In genomic region chr14:80536044-80536745, GRCm38 (mm10) we compare ENCODE assay signal across 13 mouse cellular contexts.
DNase-seq lines count a peak whose midpoint lies in the region; ATAC-seq and TF ChIP-seq lines count a peak whose summit lies in the region.
"Had no signal": no experiment of that assay in that cellular context is flagged by ENCODE, and none has a peak within 500 bp of the region (broad histone marks: within the 10 kb centered on the region; RNA-seq: fewer than 3 reads in every experiment).

No protein-coding gene starts in this region.

- no peaks in the 10 kb centered on the region for H3K4me1 ChIP-seq in kidney, postnatal 0 days (replicated peaks; ENCODE audit: insufficient read depth, low read length)
- H3K4me1 ChIP-seq in midbrain, embryonic 14.5 days (ENCODE audit: control insufficient read depth, insufficient read depth, low read length) = no peaks in the 10 kb centered on the region
- H3K4me1 ChIP-seq in midbrain, postnatal 0 days (ENCODE audit: insufficient read depth, low read length) = no peaks in the 10 kb centered on the region
- no peaks in the 10 kb centered on the region for H3K4me1 ChIP-seq in heart, adult 2 months (ENCODE audit: control insufficient read depth, insufficient read depth, low read length)
- H3K4me1 ChIP-seq: limb, embryonic 12.5 days; lung, embryonic 15.5 days had no signal

- no peak overlapping the region for H3K4me3 ChIP-seq in kidney, postnatal 0 days (replicated peaks; ENCODE audit: low read depth, low read length)
- H3K4me3 ChIP-seq in midbrain, embryonic 14.5 days (replicated peaks; ENCODE audit: low read depth, low read length) = no peak overlapping the region
- no peak overlapping the region for H3K4me3 ChIP-seq in midbrain, postnatal 0 days (ENCODE audit: low read depth, low read length)
- no peak overlapping the region for H3K4me3 ChIP-seq in heart, adult 2 months
- H3K4me3 ChIP-seq: limb, embryonic 12.5 days; lung, embryonic 15.5 days had no signal

- intact Hi-C loops in heart, adult 2 months (cut with DNase I) = no loop called here

- H3K36me3 ChIP-seq in kidney, postnatal 0 days (ENCODE audit: insufficient read depth, low read length) = no peaks in the 10 kb centered on the region
- H3K36me3 ChIP-seq in midbrain, embryonic 14.5 days (ENCODE audit: control insufficient read depth, insufficient read depth, low read length) = no peaks in the 10 kb centered on the region
- H3K36me3 ChIP-seq in midbrain, postnatal 0 days (ENCODE audit: insufficient read depth, low read length) = no peaks in the 10 kb centered on the region
- no peaks in the 10 kb centered on the region for H3K36me3 ChIP-seq in heart, adult 2 months (ENCODE audit: control insufficient read depth, insufficient read depth, low read length)
- H3K36me3 ChIP-seq: limb, embryonic 12.5 days; lung, embryonic 15.5 days had no signal

- H3K4me2 ChIP-seq in kidney, postnatal 0 days (ENCODE audit: low read length) = no peak overlapping the region
- H3K4me2 ChIP-seq in midbrain, embryonic 14.5 days (ENCODE audit: low read length) = no peak overlapping the region
- H3K4me2 ChIP-seq in midbrain, postnatal 0 days (ENCODE audit: low read depth, low read length, poor library complexity, severe bottlenecking) = no peak overlapping the region
- H3K4me2 ChIP-seq: limb, embryonic 12.5 days; lung, embryonic 15.5 days had no signal

- no peak for TF ChIP-seq POLR2A in heart, adult 2 months (IDR thresholded peaks at IDR 0.05; ENCODE audit: insufficient read depth, low read depth, low read length)

- no peaks in the 10 kb centered on the region for H3K9me3 ChIP-seq in kidney, postnatal 0 days (replicated peaks; ENCODE audit: low read length)
- no peaks in the 10 kb centered on the region for H3K9me3 ChIP-seq in midbrain, embryonic 14.5 days (ENCODE audit: control insufficient read depth, low read length)
- H3K9me3 ChIP-seq in midbrain, postnatal 0 days (ENCODE audit: low read length) = no peaks in the 10 kb centered on the region
- H3K9me3 ChIP-seq: limb, embryonic 12.5 days; lung, embryonic 15.5 days had no signal

- H3K27ac ChIP-seq in kidney, postnatal 0 days = no peak overlapping the region
- H3K27ac ChIP-seq in midbrain, embryonic 14.5 days (replicated peaks; ENCODE audit: low read depth, low read length) = no peak overlapping the region
- H3K27ac ChIP-seq in midbrain, postnatal 0 days (ENCODE audit: low read depth, low read length) = no peak overlapping the region
- no peak overlapping the region for H3K27ac ChIP-seq in heart, adult 2 months
- H3K27ac ChIP-seq: limb, embryonic 12.5 days; lung, embryonic 15.5 days had no signal

- ATAC-seq in kidney, postnatal 0 days (replicated peaks; ENCODE audit: low FRiP score, low read depth) = no peak
- no peak for ATAC-seq in midbrain, embryonic 14.5 days (ENCODE audit: low FRiP score, low TSS enrichment)
- no peak for ATAC-seq in midbrain, postnatal 0 days (ENCODE audit: low FRiP score)

- no peaks in the 10 kb centered on the region for H3K27me3 ChIP-seq in kidney, postnatal 0 days (ENCODE audit: insufficient read depth, low read length)
- H3K27me3 ChIP-seq in midbrain, embryonic 14.5 days (ENCODE audit: control insufficient read depth, insufficient read depth, low read length) = no peaks in the 10 kb centered on the region
- no peaks in the 10 kb centered on the region for H3K27me3 ChIP-seq in midbrain, postnatal 0 days (ENCODE audit: insufficient read depth, low read length)
- no peaks in the 10 kb centered on the region for H3K27me3 ChIP-seq in heart, adult 2 months (ENCODE audit: control insufficient read depth, insufficient read depth, low read length)
- H3K27me3 ChIP-seq: limb, embryonic 12.5 days; lung, embryonic 15.5 days had no signal

- TF ChIP-seq EP300 in heart, adult 2 months (IDR thresholded peaks at IDR 0.05; ENCODE audit: insufficient read depth, low read depth, low read length) = no peak

- WGBS in kidney, postnatal 0 days = 45% methylated on average over 7 of the region's 7 CpGs
- WGBS in midbrain, embryonic 14.5 days = 23% methylated on average over 7 of the region's 7 CpGs
- WGBS in midbrain, postnatal 0 days = 28% methylated on average over 7 of the region's 7 CpGs
- WGBS in heart, adult 2 months = 55% methylated on average over 7 of the region's 7 CpGs

- H3K9ac ChIP-seq in kidney, postnatal 0 days (ENCODE audit: low read depth, low read length) = no peak overlapping the region
- H3K9ac ChIP-seq in midbrain, embryonic 14.5 days (replicated peaks; ENCODE audit: low read length) = no peak overlapping the region
- H3K9ac ChIP-seq in midbrain, postnatal 0 days (replicated peaks; ENCODE audit: low read length, poor library complexity, severe bottlenecking) = no peak overlapping the region
- no peak overlapping the region for H3K9ac ChIP-seq in heart, adult 2 months (ENCODE audit: low read depth, low read length)
- H3K9ac ChIP-seq: limb, embryonic 12.5 days; lung, embryonic 15.5 days had no signal

- TF ChIP-seq CTCF in kidney, postnatal 0 days (IDR thresholded peaks at IDR 0.05; ENCODE audit: low read depth) = no peak
- no peak for TF ChIP-seq CTCF in midbrain, postnatal 0 days (IDR thresholded peaks at IDR 0.05)
- TF ChIP-seq CTCF in heart, adult 2 months (IDR thresholded peaks at IDR 0.05) = no peak

- no peaks in the 10 kb centered on the region for H3K79me2 ChIP-seq in heart, adult 2 months (replicated peaks; ENCODE audit: control insufficient read depth, insufficient read depth, low read length)

- peak; percentile 7 to 15 for DNase-seq in cerebellum, postnatal 10 days
- DNase-seq in cerebellum, postnatal 4 days (ENCODE audit: low spot score in 2 of 2) = no peak
- DNase-seq in kidney, postnatal 0 days (ENCODE audit: low spot score) = peak; percentile 2
- DNase-seq in kidney, adult 11 months = no peak
- peak; percentile 19 for DNase-seq in midbrain, embryonic 14.5 days
- DNase-seq in midbrain, postnatal 0 days (ENCODE audit: low spot score) = no peak
- DNase-seq in heart, adult 2 months = no peak
- DNase-seq in ovary, postnatal 14 days (ENCODE audit: low spot score) = no peak
- DNase-seq: cerebellum, adult 8-10 months; heart, adult 18-20 months; heart, postnatal 10 days had no signal

Comparison
In these comparisons a context has a peak if more than half of its experiments do, and no peak if none do; other contexts are left out.
1. DNase-seq: peak in cerebellum, postnatal 10 days (2 of 2), kidney, postnatal 0 days (single experiment) and midbrain, embryonic 14.5 days (single experiment); none in cerebellum, postnatal 4 days (0 of 2), kidney, adult 11 months (single experiment), midbrain, postnatal 0 days (single experiment), heart, adult 2 months (0 of 2) and ovary, postnatal 14 days (single experiment).